Mouse (Mus musculus) embryonic facial prominence, embryonic 14.5 days (tissue): ENCODE measurements around the gene Crybb1. TPM values are rescaled to one million over a fixed set of nuclear protein-coding genes. Genes with fewer than 3 reads are reported as not detected.

Experiments used
- ATAC-seq: fragments of 200-750 bp; cut with Nextera tagmentation; 2 replicates; pipeline ENCODE4 v1.8.0; 2017; ENCODE audit warnings: low read depth, moderate number of reproducible peaks, moderate TSS enrichment
- DNase-seq: peaks from one replicate; pipeline ENCODE4 v3.0.0-alpha.2; 2015; ENCODE audit warnings: low spot score
- H3K27ac ChIP-seq: fragments of 300-500 bp; sonication (generic); replicated peaks from 2 replicates; pipeline ENCODE4 v1.5.1; 2014; ENCODE audit warnings: low read depth, mild to moderate bottlenecking, low read length, moderate library complexity
- H3K27me3 ChIP-seq: fragments of 300-500 bp; sonication (generic); replicated peaks from 2 replicates; pipeline ENCODE4 v1.6.1; 2014; ENCODE audit warnings: low read length; ENCODE audit not compliant: control insufficient read depth, insufficient read depth
- H3K36me3 ChIP-seq: fragments of 300-500 bp; sonication (generic); 2 replicates; pipeline ENCODE4 v1.6.1; 2014; ENCODE audit warnings: low read length, mixed read lengths; ENCODE audit not compliant: control insufficient read depth, insufficient read depth
- H3K4me1 ChIP-seq: fragments of 300-500 bp; sonication (generic); 2 replicates; pipeline ENCODE4 v1.6.1; 2014; ENCODE audit warnings: antibody characterized with exemption, low read length; ENCODE audit not compliant: control insufficient read depth, insufficient read depth
- H3K4me2 ChIP-seq: fragments of 300-500 bp; sonication (generic); 2 replicates; pipeline ENCODE4 v1.6.1; 2014; ENCODE audit warnings: low read depth, mild to moderate bottlenecking, low read length, moderate library complexity, mixed read lengths
- H3K4me3 ChIP-seq: fragments of 300-500 bp; sonication (generic); 2 replicates; pipeline ENCODE4 v1.5.1; 2014; ENCODE audit warnings: low read depth, mild to moderate bottlenecking, low read length
- H3K9ac ChIP-seq: fragments of 300-500 bp; sonication (generic); 2 replicates; pipeline ENCODE4 v1.6.1; 2014; ENCODE audit warnings: low read depth, mild to moderate bottlenecking, low read length, moderate library complexity, mixed read lengths
- H3K9me3 ChIP-seq: fragments of 300-500 bp; sonication (generic); 2 replicates; pipeline ENCODE4 v1.6.1; 2016; ENCODE audit warnings: low read length; ENCODE audit not compliant: control insufficient read depth
- WGBS: fragments of 180-500 bp; shearing (Covaris S2); extraction: QIAGEN DNeasy Blood & Tissue Kit; methylation state at CpG from one replicate; pipeline ENCODE4 v1.1.7; 2014; 5-methylcytosine and 5-hydroxymethylcytosine counted together
- polyA plus RNA-seq: library from polyadenylated mRNA; unstranded; fragments of >200 nt; fragmentation: Nextera tagmentation; extraction: Ambion mirVana; gene quantifications from 2 replicates; pipeline ENCODE4 v1.2.1, GENCODE M21; 2014

Crybb1 gene
- polyA plus RNA-seq, 1 experiment from 2014 or later: 3.2 TPM

- Histone ChIP-seq H3K9me3 (no peaks in the 10 kb centered on the region), H3K27me3 (no peaks in the 10 kb centered on the region), H3K4me3 (no peak overlapping the region), H3K9ac (no peak overlapping the region), H3K4me2 (no peak overlapping the region), H3K4me1 (peaks cover 6% of the 10 kb centered on the region; the same call in 1 of the 2 replicates), H3K36me3 (no peaks in the 10 kb centered on the region), H3K27ac (no peak overlapping the region)
- DNase-seq: no peak
- WGBS: 36% methylated on average over 8 of the region's 8 CpGs
- ATAC-seq: no peak
Measured at GRCm38 (mm10) chr5:112253169-112253568, 2.4 kb upstream of the Crybb1 start.

- no peaks in the 10 kb centered on the region for H3K27me3 ChIP-seq
- peaks cover 6% of the 10 kb centered on the region; the same call in 1 of the 2 replicates for H3K4me1 ChIP-seq
- DNase-seq (peak; percentile 28), ATAC-seq (peak; percentile 21; the same call in 1 of the 2 replicates)
- no peak overlapping the region for H3K27ac ChIP-seq
- H3K9ac ChIP-seq: no peak overlapping the region
- H3K4me2 ChIP-seq: no peak overlapping the region
- no peaks in the 10 kb centered on the region for H3K9me3 ChIP-seq
- H3K4me3 ChIP-seq: no peak overlapping the region
- WGBS: 55% methylated on average over 7 of the region's 7 CpGs
- H3K36me3 ChIP-seq: no peaks in the 10 kb centered on the region
Measured at GRCm38 (mm10) chr5:112254282-112254806, 1.3 kb upstream of the Crybb1 start.

GRCm38 (mm10) chr5:112256457-112256856 lies 842 bp downstream of the Crybb1 start:
- H3K27ac ChIP-seq: no peak overlapping the region
- no peak overlapping the region for H3K4me3 ChIP-seq
- DNase-seq: no peak
- ATAC-seq: no peak
- H3K9ac ChIP-seq: no peak overlapping the region
- no peak overlapping the region for H3K4me2 ChIP-seq
- no peaks in the 10 kb centered on the region for H3K27me3 ChIP-seq
- H3K4me1 ChIP-seq: peaks cover 6% of the 10 kb centered on the region; the same call in 1 of the 2 replicates
- WGBS: 70% methylated on average over 9 of the region's 9 CpGs
- H3K9me3 ChIP-seq: no peaks in the 10 kb centered on the region
- H3K36me3 ChIP-seq: no peaks in the 10 kb centered on the region

GRCm38 (mm10) chr5:112257896-112258295 lies 2.3 kb downstream of the Crybb1 start:
- Histone ChIP-seq H3K4me1 (peaks cover 6% of the 10 kb centered on the region; the same call in 1 of the 2 replicates), H3K4me2 (no peak overlapping the region), H3K27ac (no peak overlapping the region), H3K4me3 (no peak overlapping the region), H3K9ac (no peak overlapping the region), H3K36me3 (no peaks in the 10 kb centered on the region), H3K9me3 (no peaks in the 10 kb centered on the region), H3K27me3 (no peaks in the 10 kb centered on the region)
- ATAC-seq (no peak), DNase-seq (no peak)
- 64% methylated on average over 3 of the region's 3 CpGs for WGBS

- DNase-seq (no peak), ATAC-seq (no peak)
- no peaks in the 10 kb centered on the region for H3K9me3 ChIP-seq
- no peak overlapping the region for H3K27ac ChIP-seq
- no peak overlapping the region for H3K4me2 ChIP-seq
- H3K4me3 ChIP-seq: no peak overlapping the region
- no peak overlapping the region for H3K9ac ChIP-seq
- WGBS: 90% methylated on average over 16 of the region's 16 CpGs
- H3K27me3 ChIP-seq: no peaks in the 10 kb centered on the region
- H3K4me1 ChIP-seq: peaks cover 4% of the 10 kb centered on the region; the same call in 1 of the 2 replicates
- H3K36me3 ChIP-seq: no peaks in the 10 kb centered on the region
Measured at GRCm38 (mm10) chr5:112259862-112260650, 4.4 kb downstream of the Crybb1 start.

GRCm38 (mm10) chr5:112260818-112261217 lies 5.2 kb downstream of the Crybb1 start:
- H3K9me3 ChIP-seq: no peaks in the 10 kb centered on the region
- no peaks in the 10 kb centered on the region for H3K27me3 ChIP-seq
- no peak overlapping the region for H3K9ac ChIP-seq
- no peak overlapping the region for H3K4me3 ChIP-seq
- H3K4me2 ChIP-seq: no peak overlapping the region
- H3K36me3 ChIP-seq: no peaks in the 10 kb centered on the region
- H3K4me1 ChIP-seq: peaks cover 4% of the 10 kb centered on the region; the same call in 1 of the 2 replicates
- no peak for DNase-seq
- no peak overlapping the region for H3K27ac ChIP-seq
- WGBS: 93% methylated on average over 3 of the region's 3 CpGs
- ATAC-seq: no peak

GRCm38 (mm10) chr5:112264099-112264498 lies 8.5 kb downstream of the Crybb1 start:
- no peaks in the 10 kb centered on the region for H3K36me3 ChIP-seq
- DNase-seq (no peak), ATAC-seq (no peak)
- no peak overlapping the region for H3K27ac ChIP-seq
- no peak overlapping the region for H3K9ac ChIP-seq
- no peaks in the 10 kb centered on the region for H3K4me1 ChIP-seq
- 81% methylated on average over 7 of the region's 7 CpGs for WGBS
- no peak overlapping the region for H3K4me3 ChIP-seq
- H3K9me3 ChIP-seq: no peaks in the 10 kb centered on the region
- H3K4me2 ChIP-seq: no peak overlapping the region
- peaks cover 10% of the 10 kb centered on the region for H3K27me3 ChIP-seq

GRCm38 (mm10) chr5:112265110-112265509 lies 9.5 kb downstream of the Crybb1 start:
- Histone ChIP-seq H3K27me3 (peaks cover 12% of the 10 kb centered on the region), H3K4me3 (no peak overlapping the region), H3K27ac (no peak overlapping the region), H3K4me2 (peak overlapping the region; percentile 29; the same call in 1 of the 2 replicates), H3K9me3 (no peaks in the 10 kb centered on the region), H3K9ac (0 out of 2 replicates have a peak overlapping the region, but pooled peaks have one; percentile 9), H3K4me1 (no peaks in the 10 kb centered on the region), H3K36me3 (no peaks in the 10 kb centered on the region)
- ATAC-seq (no peak), DNase-seq (no peak)
- WGBS: 82% methylated on average over 5 of the region's 5 CpGs
